Mouse (Mus musculus): ENCODE measurements around the gene Vmn1r22. TPM values are rescaled to one million over a fixed set of nuclear protein-coding genes. Genes with fewer than 3 reads are reported as not detected.
"Not testable (repeated sequence)": the region's sequence is repeated elsewhere in the genome, so short reads cannot be mapped to it uniquely, and the experiment has no call there.

Vmn1r22 gene
- not detected in 2 replicates for polyA plus RNA-seq (2016; fragmentation: Nextera tagmentation; extraction: Ambion mirVana)

DNA sequence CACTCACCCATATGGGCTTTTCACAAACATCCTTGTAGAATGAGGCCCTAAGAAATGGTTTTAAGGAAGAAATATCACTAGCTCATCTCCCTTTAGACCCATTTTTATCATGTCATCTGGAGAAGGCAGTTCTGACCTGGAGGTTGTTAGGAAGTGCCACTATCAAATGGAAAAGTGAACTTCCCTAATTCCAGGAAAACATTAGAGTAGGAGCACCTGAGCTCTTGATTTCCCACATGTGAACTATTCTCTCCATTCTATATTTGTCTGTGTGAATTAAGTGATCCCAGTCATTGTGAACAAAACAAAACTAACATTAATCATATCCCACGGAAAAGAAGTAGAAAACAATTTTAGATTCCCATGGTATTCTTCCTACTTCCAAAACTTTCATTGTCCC, at the start of gene Vmn1r22:
Gene Vmn1r22 (minus strand): TSS at position 101 of the 400 bp plus-strand sequence.
- DNase-seq (ENCODE audit: extremely low spot score, low spot score) = no peak
- H3K9me3 ChIP-seq = peaks cover 3% of the 10 kb centered on the region; the same call in 1 of the 2 replicates
- H3K36me3 ChIP-seq (replicated peaks) = no peaks in the 10 kb centered on the region
- H3K4me1 ChIP-seq = no peaks in the 10 kb centered on the region
- no peak within 1 kb of the TSS for H3K27ac ChIP-seq
- no peak within 1 kb of the TSS for H3K4me3 ChIP-seq
- WGBS = 73% methylated on average over 1 of the region's 1 CpGs
- no peaks in the 10 kb centered on the region for H3K27me3 ChIP-seq (ENCODE audit: poor library complexity, severe bottlenecking)

DNA sequence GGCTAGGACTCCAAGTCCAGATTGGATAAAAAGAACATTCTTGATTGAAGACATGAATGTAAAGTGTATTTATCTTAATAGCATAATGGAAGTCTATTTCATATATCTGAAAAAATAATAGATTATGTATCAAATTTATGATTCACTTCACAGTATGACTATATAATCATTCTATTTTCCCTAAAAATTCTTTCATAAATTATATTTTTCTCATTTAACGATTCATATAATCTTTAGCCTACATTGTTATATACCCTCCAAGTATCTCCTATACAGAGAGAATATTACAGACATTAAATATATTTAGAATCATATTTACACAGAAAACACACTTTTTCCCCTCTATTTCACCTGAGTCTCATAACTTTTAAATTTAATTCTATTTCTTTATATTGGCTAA, 18.9 kb upstream of the Vmn1r22 start, which contains the start of gene Vmn1r23:
Gene Vmn1r23 (minus strand): TSS at position 101 of the 400 bp plus-strand sequence.
- Histone ChIP-seq H3K27ac (no peak within 1 kb of the TSS), H3K4me3 (no peak within 1 kb of the TSS), H3K36me3 (replicated peaks) (no peaks in the 10 kb centered on the region), H3K9me3 (no peaks in the 10 kb centered on the region), H3K4me1 (no peaks in the 10 kb centered on the region), H3K27me3 (ENCODE audit: poor library complexity, severe bottlenecking) (no peaks in the 10 kb centered on the region)
- no peak for DNase-seq (ENCODE audit: extremely low spot score, low spot score)
- 91% methylated on average over 1 of the region's 1 CpGs for whole genome bisulfite sequencing

DNA sequence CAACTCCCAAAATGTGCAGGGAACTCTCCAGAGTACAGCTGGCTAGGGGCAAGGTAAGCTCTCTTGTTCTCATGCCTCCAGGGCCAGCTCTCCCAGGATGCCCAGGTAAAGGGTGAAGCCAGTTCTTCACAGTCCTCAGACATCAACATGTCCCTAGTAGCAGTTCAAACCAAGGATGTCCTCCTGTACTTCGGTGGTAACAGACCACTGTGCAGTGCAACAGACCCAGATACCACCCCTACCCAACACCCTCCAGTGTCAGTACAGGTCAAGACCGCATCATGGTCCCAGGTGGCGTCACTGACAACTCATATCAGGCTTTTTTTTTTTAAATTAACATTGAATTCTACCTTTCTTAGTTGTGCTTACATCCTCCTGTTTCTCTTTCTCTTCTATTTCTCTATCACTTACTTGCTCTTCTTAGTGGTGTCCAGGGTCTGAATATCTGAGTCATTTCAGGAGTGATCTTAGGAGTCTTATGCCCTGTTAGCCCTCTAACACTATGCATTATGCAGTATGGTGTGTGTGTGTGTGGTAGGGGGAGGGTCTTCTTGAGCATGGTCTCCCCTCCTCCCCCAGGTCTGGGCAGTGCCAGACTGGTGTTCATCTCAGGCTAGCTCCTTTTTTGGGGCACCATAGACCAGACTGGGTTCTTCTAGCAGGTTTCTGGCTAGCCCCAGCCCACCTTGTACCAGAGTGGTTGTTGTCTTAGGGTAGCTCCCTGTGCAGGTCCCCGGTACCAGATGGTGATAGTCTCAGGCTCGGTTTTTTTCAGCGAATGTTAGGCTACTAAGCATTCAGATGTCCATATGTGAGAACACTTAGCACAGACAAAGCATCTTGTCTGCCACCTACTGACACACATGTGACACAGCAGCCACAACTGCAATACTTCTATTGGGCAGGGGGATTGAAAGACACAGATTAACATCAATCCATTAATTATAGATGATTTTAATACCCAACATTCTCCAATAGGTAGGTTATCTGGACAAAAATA, 48.5 kb downstream of the Vmn1r22 start:
- DNase-seq (ENCODE audit: extremely low spot score, low spot score) = peak; percentile 23
- 57% methylated on average over 6 of the region's 6 CpGs for WGBS
- Histone ChIP-seq H3K4me3 (no peak overlapping the region), H3K9me3 (no peaks in the 10 kb centered on the region), H3K27ac (no peak overlapping the region), H3K27me3 (ENCODE audit: poor library complexity, severe bottlenecking) (no peaks in the 10 kb centered on the region), H3K36me3 (replicated peaks) (no peaks in the 10 kb centered on the region), H3K4me1 (no peaks in the 10 kb centered on the region)

DNA sequence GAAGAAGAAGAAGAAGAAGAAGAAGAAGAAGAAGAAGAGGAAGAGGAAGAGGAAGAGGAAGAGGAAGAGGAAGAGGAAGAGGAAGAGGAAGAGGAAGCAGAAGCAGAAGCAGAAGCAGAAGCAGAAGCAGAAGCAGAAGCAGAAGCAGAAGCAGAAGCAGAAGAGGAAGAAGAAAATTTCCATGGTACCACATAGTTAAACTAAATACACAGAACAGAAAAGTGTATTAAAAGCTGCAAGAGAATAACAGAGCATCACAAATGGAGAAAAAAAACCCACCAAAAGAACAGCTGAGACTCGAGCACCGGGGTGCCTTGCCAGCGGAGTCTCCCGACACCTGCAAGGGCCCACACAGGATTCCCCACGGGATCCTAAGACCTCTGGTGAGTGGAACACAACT, 56.7 kb downstream of the Vmn1r22 start:
- not testable (repeated sequence) for H3K36me3 ChIP-seq (replicated peaks); H3K27ac ChIP-seq; H3K9me3 ChIP-seq; H3K4me3 ChIP-seq; DNase-seq (ENCODE audit: extremely low spot score, low spot score); H3K4me1 ChIP-seq; H3K27me3 ChIP-seq (ENCODE audit: poor library complexity, severe bottlenecking)
- 89% methylated on average over 5 of the region's 5 CpGs for WGBS

DNA sequence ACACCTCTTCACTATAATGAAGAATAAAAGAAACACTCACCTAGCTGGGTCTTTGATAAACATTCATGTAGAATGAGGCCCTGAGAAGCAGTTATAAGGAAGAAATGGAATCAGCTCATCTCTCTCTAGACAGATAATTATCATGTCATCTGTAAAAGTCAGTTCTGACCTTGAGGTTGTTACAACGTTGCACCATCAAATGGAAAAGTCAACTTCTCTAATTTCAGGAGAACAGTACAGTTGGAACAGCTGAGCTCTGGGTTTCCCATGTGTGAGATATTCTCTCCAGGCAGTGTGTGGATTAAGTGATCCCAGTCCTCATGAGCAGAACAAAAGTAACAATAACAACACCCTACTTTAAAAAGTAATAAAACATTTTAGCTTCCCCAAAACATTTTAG, 57.5 kb downstream of the Vmn1r22 start, which contains the start of gene Vmn1r21:
Gene Vmn1r21 (minus strand): TSS at position 58 of the 400 bp plus-strand sequence.
- H3K4me3 ChIP-seq = no peak within 1 kb of the TSS
- H3K4me1 ChIP-seq = no peaks in the 10 kb centered on the region
- H3K9me3 ChIP-seq = no peaks in the 10 kb centered on the region
- H3K27ac ChIP-seq = no peak within 1 kb of the TSS
- DNase-seq (ENCODE audit: extremely low spot score, low spot score) = no peak
- H3K36me3 ChIP-seq (replicated peaks) = no peaks in the 10 kb centered on the region
- no peaks in the 10 kb centered on the region for H3K27me3 ChIP-seq (ENCODE audit: poor library complexity, severe bottlenecking)
- 91% methylated on average over 1 of the region's 1 CpGs for WGBS

Other genes with a start within 250 kb of the Vmn1r22 start
- 18.6 and 19.0 TPM in 2 replicates for gene Pyurf, start 215.9 kb downstream of the Vmn1r22 start, polyA plus RNA-seq (2016; fragmentation: Nextera tagmentation; extraction: Ambion mirVana)
- 40.8 and 46.4 TPM in 2 replicates for gene Lancl2, start 205.5 kb downstream of the Vmn1r22 start, polyA plus RNA-seq (2016; fragmentation: Nextera tagmentation; extraction: Ambion mirVana)
- gene Vopp1, start 82.9 kb downstream of the Vmn1r22 start, polyA plus RNA-seq (2016; fragmentation: Nextera tagmentation; extraction: Ambion mirVana) = 59.8 and 60.7 TPM in 2 replicates
- not detected in 2 replicates for gene Vmn1r21, start 57.7 kb downstream of the Vmn1r22 start, polyA plus RNA-seq (2016; fragmentation: Nextera tagmentation; extraction: Ambion mirVana)
- gene Vmn1r23, start 18.8 kb upstream of the Vmn1r22 start, polyA plus RNA-seq (2016; fragmentation: Nextera tagmentation; extraction: Ambion mirVana) = not detected in 2 replicates
- gene Vmn1r24, start 53.5 kb upstream of the Vmn1r22 start, polyA plus RNA-seq (2016; fragmentation: Nextera tagmentation; extraction: Ambion mirVana) = not detected in 2 replicates
- not detected in 2 replicates for gene Vmn1r25, start 72.8 kb upstream of the Vmn1r22 start, polyA plus RNA-seq (2016; fragmentation: Nextera tagmentation; extraction: Ambion mirVana)
- gene Vmn1r26, start 107.1 kb upstream of the Vmn1r22 start, polyA plus RNA-seq (2016; fragmentation: Nextera tagmentation; extraction: Ambion mirVana) = not detected in 2 replicates

All from forebrain, embryonic 10.5 days (tissue).